Mouse (Mus musculus): Measurements from ENCODE around the gene Nfyc. TPM values are rescaled to one million over a fixed set of nuclear protein-coding genes. Genes with fewer than 3 reads are reported as not detected.

Gene Nfyc
- total and polyA plus RNA-seq, 3 experiments, result 33.6 to 51.1 (median 41.0) TPM

DNA sequence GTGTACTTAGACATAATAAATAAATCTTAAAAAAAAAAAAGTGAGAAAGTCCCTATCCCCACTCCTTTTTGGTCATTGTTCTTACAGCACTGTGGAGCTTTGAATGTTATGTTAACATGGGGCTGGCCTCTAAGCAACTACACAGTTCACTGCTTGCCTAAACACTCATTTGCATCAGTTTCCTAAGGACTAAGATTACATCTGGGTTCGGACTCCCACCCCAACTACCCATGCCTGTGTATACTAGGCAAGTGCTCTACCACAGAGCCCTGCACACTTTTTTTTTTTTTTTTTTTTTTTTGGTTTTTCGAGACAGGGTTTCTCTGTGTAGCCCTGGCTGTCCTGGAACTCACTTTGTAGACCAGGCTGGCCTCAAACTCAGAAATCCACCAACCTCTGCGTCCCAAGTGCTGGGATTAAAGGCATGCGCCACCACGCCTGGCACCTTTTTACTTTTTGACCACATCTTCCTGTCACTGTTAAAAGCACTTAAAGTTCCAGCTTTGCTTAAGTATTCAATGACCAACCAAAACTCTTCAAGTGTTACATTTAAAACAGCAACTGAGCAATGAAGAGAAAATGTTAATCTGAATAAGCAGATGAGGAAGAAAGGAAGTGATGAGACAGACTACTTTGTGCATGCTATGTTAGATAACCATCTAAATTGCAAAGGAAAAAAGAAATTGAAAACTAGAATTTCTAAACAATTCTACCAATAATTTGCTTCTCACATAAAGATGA lies 33.2 kb downstream of the Nfyc start (continued):
- no peak for TF ChIP-seq MAZ (IDR thresholded peaks at IDR 0.05; ENCODE audit: low read depth, low read length)

DNA sequence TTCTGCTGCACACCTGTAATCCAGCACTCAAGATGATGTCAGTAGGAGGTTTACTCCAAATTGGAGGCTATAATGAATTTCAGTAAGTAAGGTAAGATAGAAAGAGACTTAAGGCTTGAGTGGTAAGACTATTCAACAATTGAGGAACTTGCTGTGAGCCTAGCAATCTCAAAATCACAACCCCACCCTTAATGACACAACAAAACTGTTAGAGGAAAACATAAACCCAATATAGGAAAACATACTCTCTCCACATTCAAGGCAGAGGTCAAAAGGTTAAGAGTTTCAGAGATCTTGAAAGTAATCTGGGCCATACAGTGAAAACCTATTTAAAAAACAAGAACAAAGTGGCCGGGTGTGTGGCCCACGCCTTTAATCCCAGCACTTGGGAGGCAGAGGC lies 34.7 kb downstream of the Nfyc start:
- H3K9ac ChIP-seq (ENCODE audit: insufficient read depth, low read depth), result no peak overlapping the region
- H3K4me2 ChIP-seq (ENCODE audit: insufficient read depth, low read depth, poor library complexity, severe bottlenecking), result no peak overlapping the region
- in situ Hi-C loops (cut with MboI; ENCODE audit: low pct_ligation_motif_present, low pct_unique_long_range_greater_than_20kb, low sequenced_read_pairs) (no loop called here), dilution Hi-C loops (cut with MboI; ENCODE audit: extremely low pct_ligation_motif_present, extremely low pct_unique_long_range_greater_than_20kb, low sequenced_read_pairs) (no loop called here)
- H3K4me3 ChIP-seq (replicated peaks in 1 of 3; ENCODE audit: low read depth in 2 of 3, low read length in 2 of 3, poor library complexity in 1 of 3), result no peak overlapping the region
- peaks cover 8 to 76% of the 10 kb centered on the region in 2 experiments; a peak in 3 of 4 replicates for H3K4me1 ChIP-seq (ENCODE audit: control insufficient read depth in 1 of 2, insufficient read depth in 2 of 2)
- H3K27me3 ChIP-seq (replicated peaks), result no peaks in the 10 kb centered on the region
- H3K9me3 ChIP-seq (replicated peaks; ENCODE audit: low read length), result no peaks in the 10 kb centered on the region
- TF ChIP-seq BHLHE40 (IDR thresholded peaks at IDR 0.05; ENCODE audit: low read depth, low read length) (no peak), POLR2AphosphoS2 (IDR thresholded peaks at IDR 0.05; ENCODE audit: low read depth, low read length) (no peak), MYC (IDR thresholded peaks at IDR 0.05; ENCODE audit: low read depth, low read length) (no peak), MEF2A (IDR thresholded peaks at IDR 0.05; ENCODE audit: borderline replicate concordance, low read depth, low read length) (no peak), KAT2A (IDR thresholded peaks at IDR 0.05; ENCODE audit: insufficient replicate concordance, low read length) (no peak), PAX5 (IDR thresholded peaks at IDR 0.05; ENCODE audit: low read length) (no peak), TCF12 (IDR thresholded peaks at IDR 0.05; ENCODE audit: low read depth, low read length) (no peak), JUND (conservative IDR thresholded peaks at IDR 0.05; ENCODE audit: low read depth, low read length) (no peak), CTCF (conservative IDR thresholded peaks at IDR 0.05 in 1 of 2, IDR thresholded peaks at IDR 0.05 in 1 of 2; ENCODE audit: low read depth in 2 of 2, low read length in 2 of 2) (no peak)
- peaks cover 47% of the 10 kb centered on the region for H3K79me2 ChIP-seq (replicated peaks; ENCODE audit: control insufficient read depth, extremely low read depth, insufficient read depth, poor library complexity, severe bottlenecking)
- no peak for DNase-seq (ENCODE audit: extremely low read depth)
- H3K27ac ChIP-seq (ENCODE audit: insufficient read depth, low read depth), result no peak overlapping the region
- H3K36me3 ChIP-seq (replicated peaks in 1 of 2; ENCODE audit: control insufficient read depth in 1 of 2, insufficient read depth in 1 of 2, low read length in 1 of 2), result peaks cover 0 to 4% of the 10 kb centered on the region in 2 experiments

DNA sequence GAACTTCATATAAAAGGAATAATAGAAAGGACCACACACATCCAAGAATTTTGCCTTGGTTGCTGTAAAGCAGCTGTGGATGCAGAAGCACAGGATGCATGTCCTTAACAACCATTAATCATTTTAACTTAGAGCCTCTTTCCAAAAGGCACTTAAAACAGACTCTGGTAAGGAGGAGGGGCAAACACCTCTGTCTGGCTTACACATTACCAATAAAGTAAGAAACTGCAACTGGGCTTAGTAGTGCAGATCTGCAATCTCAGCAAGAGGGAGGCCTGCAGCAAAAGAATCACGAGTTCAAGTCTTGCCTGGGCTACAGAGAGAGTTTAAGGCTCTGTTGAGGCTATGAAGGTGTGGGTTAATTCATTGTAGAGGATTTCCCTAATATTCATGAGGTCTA lies 35.7 kb downstream of the Nfyc start:
- Histone ChIP-seq H3K27ac (ENCODE audit: insufficient read depth, low read depth) (no peak overlapping the region), H3K27me3 (replicated peaks) (no peaks in the 10 kb centered on the region), H3K4me2 (ENCODE audit: insufficient read depth, low read depth, poor library complexity, severe bottlenecking) (no peak overlapping the region), H3K4me3 (replicated peaks in 1 of 3; ENCODE audit: low read depth in 2 of 3, low read length in 2 of 3, poor library complexity in 1 of 3) (no peak overlapping the region), H3K4me1 (ENCODE audit: control insufficient read depth in 1 of 2, insufficient read depth in 2 of 2) (peaks cover 8 to 66% of the 10 kb centered on the region in 2 experiments; a peak in 3 of 4 replicates), H3K9me3 (replicated peaks; ENCODE audit: low read length) (no peaks in the 10 kb centered on the region), H3K9ac (ENCODE audit: insufficient read depth, low read depth) (no peak overlapping the region), H3K36me3 (replicated peaks in 1 of 2; ENCODE audit: control insufficient read depth in 1 of 2, insufficient read depth in 1 of 2, low read length in 1 of 2) (peaks cover 0 to 6% of the 10 kb centered on the region in 2 experiments), H3K79me2 (replicated peaks; ENCODE audit: control insufficient read depth, extremely low read depth, insufficient read depth, poor library complexity, severe bottlenecking) (peaks cover 43% of the 10 kb centered on the region)
- dilution Hi-C loops (cut with MboI; ENCODE audit: extremely low pct_ligation_motif_present, extremely low pct_unique_long_range_greater_than_20kb, low sequenced_read_pairs) (no loop called here), in situ Hi-C loops (cut with MboI; ENCODE audit: low pct_ligation_motif_present, low pct_unique_long_range_greater_than_20kb, low sequenced_read_pairs) (no loop called here)
- DNase-seq (ENCODE audit: extremely low read depth), result no peak
- TF ChIP-seq TCF12 (IDR thresholded peaks at IDR 0.05; ENCODE audit: low read depth, low read length) (no peak), RCOR1 (conservative IDR thresholded peaks at IDR 0.05; ENCODE audit: low read depth, low read length) (no peak), USF1 (IDR thresholded peaks at IDR 0.05; ENCODE audit: low read depth, low read length) (no peak), SIN3A (IDR thresholded peaks at IDR 0.05; ENCODE audit: low read length) (no peak), ZNF384 (IDR thresholded peaks at IDR 0.05; ENCODE audit: low read depth, low read length) (no peak), BHLHE40 (IDR thresholded peaks at IDR 0.05; ENCODE audit: low read depth, low read length) (no peak), CTCF (conservative IDR thresholded peaks at IDR 0.05 in 1 of 2, IDR thresholded peaks at IDR 0.05 in 1 of 2; ENCODE audit: low read depth in 2 of 2, low read length in 2 of 2) (no peak)

Measured in CH12.LX (cell line).